Mouse (Mus musculus): ENCODE results near the gene Abca2.

GRCm38 (mm10) chr2:25395721-25396596, 32.5 kb upstream of the Abca2 start, which contains the start of gene Entpd2:
- TF ChIP-seq CTCF (IDR thresholded peaks at IDR 0.05; ENCODE audit: low read depth, low read length) (peak; percentile 43), POLR2A (IDR thresholded peaks at IDR 0.05; ENCODE audit: extremely low read depth, insufficient read depth, low read length) (0 out of 2 replicates have a peak, but pooled peaks have one; percentile 26)
